Mouse (Mus musculus) R1 (cell line): ENCODE measurements at regions not wholly inside any gene's neighbourhood (a gene's known extent, or its start where the extent isn't known, plus 50 kb on each side); places are given as distances from the start of the nearest gene placed in this dataset.

ENCODE experiments used
- DNase-seq: peaks from one replicate; pipeline ENCODE4 v3.0.0-alpha.2; 2018; ENCODE audit warnings: low read depth, low spot score

DNA sequence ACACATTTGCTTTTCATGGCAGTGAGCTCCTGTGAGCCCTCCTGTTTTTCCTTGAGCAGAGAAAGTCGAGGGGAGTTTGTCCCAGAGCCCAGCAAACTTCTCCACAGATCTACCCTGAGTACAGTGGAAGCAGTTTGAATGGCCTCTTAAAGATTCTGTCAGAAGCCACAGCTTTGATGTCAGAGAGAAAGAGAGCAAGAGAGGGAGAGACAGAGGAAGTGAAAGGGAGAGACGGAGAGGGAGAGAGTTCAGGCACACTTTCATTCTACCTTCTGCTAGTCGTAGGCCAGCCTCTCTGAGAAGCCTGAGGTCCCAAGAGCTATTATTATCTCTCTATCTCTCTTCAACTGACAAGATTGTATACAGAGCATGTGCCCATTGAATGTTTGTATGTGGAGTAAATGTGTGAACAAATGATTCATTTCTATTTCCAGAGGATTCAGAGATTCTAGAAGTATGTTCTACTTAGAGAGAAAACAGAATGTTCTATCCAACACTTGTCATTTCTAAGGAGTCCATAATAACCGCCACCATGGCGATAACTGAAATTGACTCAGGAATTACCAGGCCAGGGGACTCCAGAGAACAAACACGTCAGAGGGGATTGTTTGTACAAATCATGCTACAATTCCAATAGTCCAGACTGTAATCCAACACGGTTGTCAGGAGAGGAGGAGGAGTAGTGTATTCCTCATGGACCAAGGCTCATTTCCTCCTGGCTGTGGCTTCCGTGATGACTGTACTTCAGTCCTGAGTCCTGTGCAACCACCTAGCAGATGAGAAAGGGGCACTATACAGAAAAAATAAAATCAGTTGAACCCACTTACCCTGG lies 183.6 kb upstream of the Sesn3 start:
- no peak for DNase-seq

DNA sequence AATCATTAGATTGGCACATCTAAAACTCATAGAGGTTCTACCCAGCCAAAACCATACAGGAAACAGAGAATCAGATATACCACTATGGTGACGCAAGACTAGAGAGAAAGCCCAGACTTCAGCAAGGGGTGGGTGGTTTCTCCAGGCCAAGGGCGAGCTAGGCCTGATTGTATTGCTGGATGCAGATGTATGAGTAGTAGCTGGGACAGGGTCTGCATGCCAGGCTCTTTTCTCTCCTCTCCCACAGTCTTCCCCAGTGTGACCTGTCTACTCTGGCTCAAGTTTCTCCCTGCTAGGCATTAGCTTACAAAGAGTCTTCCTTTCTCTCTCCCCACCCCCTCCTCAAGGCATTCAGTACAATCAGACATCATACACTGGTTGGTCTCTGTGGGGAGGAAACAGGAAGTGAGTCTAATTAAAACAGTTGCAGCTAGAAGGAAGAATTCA lies 181.8 kb upstream of the Sesn3 start:
- no peak for DNase-seq

DNA sequence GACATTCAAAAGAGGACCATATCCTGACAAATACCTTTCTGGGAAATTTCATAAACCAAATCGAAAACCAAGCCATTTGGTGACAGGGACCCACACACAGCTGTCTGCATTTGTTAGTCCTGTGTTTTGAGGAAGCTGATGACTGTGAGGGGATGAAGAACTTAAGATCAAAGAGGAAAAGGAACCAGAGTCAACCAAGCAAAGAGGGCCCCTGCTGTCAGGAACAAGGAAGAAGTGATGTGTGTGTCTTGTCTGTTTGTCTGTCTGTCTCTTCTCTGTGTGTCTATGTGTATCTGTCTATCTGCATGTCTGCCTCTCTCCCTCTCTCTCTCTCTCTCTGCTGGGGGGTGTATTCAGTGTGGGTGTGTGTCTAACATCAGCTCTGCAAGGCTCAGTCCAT lies 171.3 kb upstream of the Sesn3 start:
- DNase-seq, result no peak

DNA sequence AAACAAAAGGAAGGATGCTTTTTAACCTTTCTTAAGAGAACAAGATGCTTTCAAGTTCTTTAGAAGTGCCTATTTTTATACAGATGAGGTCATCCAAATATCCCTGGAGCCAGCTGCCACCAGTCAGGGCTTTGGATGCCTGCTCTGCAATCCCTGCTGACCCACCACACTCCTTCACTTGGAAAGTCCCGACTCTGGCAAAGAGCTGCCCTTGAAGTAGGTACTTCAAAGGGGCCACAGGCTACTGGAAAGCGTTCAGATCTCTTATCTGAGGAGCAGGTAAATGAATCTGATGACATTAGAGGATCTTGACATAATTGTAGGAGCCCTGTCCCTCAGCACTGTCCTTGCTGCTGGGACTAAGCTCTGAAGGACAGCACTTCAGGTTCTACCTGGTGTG lies 169.9 kb upstream of the Sesn3 start:
- no peak for DNase-seq

DNA sequence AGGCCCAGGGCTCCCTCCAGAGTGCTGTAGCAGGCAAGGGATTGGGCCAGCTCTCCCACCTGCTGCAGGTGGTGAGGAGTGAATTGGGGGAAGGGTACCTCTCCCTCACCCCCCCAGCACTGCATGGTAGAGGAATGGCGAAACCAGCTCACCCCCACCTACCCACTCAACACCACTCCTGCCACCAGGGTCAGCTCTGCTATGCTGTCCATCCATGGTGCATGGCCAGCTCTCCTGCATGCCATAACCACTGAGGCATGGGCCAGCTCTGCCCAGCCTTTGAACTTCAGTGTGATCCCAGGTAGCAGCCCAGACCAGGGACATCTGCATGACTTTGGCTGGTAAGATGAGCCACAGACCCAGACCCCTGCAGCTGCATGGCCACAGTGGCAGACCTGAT lies 168.5 kb upstream of the Sesn3 start:
- DNase-seq, result no peak

DNA sequence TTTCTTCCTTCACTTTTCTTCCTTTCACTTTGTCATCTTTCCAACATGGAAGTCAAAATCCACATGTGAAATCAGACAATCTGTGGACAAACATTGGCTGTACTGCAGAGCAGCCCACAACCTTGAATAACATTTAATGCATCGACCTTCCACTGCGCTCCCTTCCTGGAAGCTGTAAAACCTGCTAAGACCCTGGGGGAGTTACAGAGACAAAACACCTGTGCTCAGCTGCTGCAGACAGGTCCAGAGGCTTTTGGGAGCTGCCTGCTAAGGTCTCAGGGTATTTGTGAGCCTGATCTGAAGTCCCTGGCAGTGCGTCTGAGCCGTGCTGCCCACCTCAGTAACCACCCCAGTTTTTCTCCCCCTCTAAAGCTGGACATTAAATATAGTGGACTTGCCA lies 166.1 kb upstream of the Sesn3 start:
- no peak for DNase-seq

DNA sequence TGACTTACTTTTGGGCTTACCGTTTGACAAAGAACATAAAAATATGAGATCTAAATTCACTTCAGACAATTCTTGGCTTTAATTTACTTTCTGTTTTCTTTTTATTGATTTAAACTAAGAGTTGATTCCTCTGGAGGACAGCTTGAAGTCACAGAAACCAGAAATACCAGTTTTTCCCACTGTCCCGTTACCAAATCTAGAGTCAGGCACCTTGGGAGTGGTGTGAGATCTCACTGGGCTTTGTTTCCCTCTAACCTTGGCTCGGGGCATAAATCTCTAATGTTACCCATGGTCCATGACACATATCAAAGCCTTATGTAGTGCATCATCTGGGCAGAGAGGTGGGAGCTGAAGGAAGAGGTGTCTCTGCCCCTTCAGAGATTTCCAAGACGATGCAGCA lies 165.4 kb upstream of the Sesn3 start:
- no peak for DNase-seq

DNA sequence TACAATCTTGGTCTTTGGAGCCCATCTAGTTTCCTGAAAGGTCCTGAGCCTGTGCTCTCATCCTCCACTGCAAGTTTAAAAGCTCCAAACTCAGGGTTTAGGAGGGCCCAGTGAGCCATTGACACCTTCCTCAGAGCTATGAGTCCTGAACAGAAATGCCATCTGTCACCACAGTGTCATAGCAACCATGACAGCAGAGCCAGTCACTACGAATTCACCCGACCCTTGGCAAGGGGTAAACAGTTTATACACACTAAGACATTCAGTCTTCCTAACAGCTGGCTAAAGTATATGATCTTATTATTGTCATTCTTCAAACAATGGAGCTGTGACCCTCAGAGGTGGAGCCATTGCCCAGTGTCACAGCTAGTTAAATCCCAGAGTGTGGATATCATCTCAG lies 163.2 kb upstream of the Sesn3 start:
- DNase-seq, result no peak

DNA sequence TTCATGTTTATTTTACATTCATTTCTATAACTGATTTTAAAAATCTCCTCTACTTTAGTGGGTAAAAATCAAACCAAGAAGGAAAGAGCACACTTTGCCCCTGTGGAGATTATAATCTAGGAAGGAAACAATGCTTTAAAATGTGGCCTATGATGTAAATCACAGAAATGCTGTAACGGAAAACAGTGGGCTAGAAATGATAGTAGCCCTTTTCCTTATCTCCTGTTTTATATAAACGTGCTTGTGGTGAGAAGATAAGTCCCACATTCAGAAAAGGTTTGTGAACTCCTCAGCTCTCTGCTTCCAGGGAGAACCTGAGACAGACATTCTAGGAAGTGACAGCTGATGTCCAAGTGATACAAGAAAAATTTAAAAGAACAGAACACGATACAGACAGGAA lies 159.3 kb upstream of the Sesn3 start:
- DNase-seq, result no peak

DNA sequence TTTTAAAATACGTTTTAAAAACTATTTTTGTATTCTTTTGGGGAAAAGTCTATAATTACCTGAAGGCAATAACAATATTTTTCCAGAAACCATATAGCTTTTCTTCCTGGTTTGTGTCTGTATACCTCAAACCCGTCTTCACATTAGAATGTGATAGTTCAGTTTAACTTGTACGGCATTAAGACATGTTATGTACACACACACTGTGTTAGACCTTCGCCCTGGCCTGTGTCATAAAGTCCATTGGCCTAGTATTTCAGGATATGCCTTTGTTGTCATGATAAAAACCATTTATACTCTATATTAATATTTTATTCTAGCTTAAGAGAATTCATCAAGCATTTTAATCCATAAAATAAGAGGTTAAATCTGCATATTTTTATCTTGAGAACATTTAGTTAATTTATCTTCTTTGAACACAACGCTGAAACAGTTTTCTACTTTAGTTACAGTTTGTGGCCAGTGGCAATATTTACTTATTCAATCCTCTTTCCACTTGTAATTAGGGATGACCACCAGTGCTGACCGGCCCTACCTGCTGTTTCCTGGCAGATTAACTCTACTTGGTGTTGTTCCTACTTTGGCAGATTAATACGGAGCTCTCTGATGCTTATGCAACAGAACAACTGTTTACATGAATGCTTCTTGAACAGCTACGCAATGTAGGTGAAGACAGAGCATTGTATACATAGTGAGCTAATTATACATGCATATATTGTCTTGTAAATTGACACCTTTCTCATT lies 158.6 kb upstream of the Sesn3 start:
- DNase-seq, result no peak

DNA sequence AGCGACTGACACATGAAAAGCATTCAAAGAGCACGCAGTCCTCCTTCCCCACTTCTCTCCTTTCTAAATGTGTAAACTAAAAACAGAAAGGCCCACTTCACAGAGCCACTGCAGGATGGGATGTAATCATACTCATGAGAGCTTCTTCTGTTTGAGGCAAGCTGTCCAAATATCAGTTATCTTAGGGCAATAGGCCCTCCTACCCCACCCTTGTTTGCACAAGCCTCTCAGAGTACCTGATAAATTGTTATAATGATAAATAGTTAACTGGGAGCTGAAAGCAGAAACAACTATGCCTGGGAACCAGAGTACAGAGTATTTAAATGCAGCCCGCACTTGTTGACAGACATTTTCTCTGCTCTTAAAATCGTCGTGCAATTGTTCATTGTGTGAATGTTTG lies 141.5 kb upstream of the Sesn3 start:
- DNase-seq, result no peak

DNA sequence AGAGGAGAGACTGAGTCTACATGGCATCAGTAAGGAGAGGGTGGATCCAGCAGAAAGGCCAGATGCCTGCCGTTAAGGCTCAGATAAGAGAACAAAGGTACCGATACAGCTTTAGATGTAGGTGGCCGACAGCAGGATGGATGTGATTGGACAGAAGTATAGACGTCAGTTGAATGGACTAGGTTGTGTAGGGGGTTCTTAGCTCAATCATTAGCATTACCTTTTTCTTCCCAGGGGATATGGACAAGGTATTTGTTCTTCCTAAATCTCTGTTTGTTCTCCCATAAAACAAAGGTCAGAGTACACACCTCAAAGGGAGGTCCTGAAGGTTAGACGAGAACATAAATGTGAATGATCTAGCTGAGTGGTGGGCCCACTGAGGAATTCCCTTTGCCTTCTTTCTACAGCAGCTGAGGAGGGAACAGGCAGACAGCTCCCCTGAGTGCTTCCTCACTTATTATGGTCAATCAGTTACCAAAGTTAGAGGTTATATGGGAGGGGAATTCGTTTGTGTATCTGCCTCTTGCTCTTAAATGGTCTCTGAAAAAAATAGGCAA lies 139.9 kb upstream of the Sesn3 start:
- no peak for DNase-seq

DNA sequence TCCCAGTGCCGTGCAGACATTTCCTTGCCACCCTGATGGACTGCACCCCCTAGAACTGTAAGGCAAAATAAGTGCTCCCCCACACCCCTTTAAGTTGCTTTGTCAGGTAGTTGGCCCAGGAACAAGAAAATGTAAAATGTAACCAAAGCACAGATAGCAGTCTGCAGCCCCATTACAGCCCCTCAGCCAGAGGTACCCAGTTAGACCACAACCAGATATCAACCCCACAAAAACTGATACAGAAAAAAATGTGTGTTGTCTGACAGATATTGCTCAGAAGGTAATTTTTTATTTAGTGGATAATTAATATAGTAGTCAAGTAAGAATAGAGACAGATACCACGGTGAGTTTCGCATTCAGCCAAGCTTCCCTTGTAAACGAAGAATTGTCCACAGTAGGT lies 133.5 kb upstream of the Sesn3 start:
- no peak for DNase-seq

DNA sequence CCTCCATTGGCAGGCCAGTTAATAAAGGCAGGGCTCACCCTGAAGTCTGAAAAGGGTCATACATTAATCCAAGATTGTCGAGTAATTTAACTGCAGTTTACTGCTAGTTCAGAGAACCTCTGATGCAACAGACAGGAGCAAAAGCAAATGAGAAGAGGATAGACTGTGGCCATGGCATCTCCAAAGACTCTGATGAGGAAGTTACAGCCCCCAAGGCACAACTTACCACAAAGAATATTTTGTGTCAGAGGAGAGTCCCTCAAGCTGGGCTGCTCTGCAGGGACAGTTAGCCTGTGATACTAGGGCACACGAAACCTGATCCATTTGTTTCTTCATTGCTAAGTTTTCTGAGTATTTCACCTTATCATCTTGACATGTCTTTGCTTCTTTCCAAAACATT lies 130.9 kb upstream of the Sesn3 start:
- DNase-seq, result no peak

DNA sequence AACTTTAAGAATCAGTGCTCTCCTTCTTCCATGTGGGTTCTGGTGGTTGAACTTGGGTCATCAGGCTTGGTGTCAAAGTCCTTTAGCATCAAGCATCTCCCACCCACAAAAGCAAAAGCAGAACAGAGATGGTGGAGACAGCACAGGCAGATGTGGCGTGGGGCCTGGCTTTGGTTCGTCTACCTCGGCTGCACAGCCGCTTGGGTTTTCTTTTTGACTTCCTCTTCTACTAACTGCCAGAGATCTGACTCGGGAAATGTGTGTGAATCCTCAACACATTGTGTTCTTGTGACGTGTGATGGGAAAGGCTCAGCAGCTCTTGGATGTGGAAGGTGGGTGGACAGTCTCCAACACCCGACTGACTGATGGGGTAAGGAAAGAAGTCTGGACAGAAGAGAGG lies 127.8 kb upstream of the Sesn3 start:
- DNase-seq, result no peak

DNA sequence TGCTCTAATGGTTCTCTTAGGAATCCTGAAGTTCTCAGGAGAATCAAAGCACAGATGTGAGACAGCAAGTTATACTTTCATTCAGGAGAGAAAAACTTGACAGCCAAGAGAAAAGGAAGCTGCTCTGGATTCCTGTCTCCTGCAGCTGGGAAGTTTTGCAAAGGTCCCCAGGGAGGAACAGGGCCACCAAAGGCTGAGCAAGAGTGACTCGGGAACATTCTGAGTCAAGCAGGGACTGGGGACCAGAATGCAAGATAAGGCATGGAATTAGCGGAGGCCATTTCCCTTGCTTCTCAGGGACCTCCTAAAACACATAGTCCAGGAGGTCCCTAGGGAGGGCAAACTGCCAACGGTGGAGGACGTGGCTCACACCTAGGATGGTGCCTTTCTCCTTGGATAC lies 127.1 kb upstream of the Sesn3 start:
- no peak for DNase-seq

DNA sequence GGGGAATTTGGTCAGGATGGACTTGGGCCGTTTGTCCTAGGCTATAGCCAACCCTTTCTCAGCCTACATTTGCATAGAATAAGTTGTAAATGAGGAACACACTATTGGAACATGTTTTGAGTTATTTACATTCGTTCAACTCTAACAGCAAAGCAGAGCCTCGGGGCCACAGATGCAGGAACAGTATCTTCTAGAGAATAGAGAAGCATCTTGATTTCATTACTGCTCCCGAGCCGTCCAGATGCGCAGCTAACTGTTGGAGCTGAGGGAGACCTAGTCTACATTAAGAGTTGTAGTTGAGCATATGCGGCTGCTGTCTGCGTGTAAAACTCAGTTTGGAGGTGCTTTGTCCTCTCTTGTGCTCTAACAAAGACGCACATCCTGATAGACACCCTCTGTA lies 124.6 kb upstream of the Sesn3 start:
- DNase-seq, result no peak

DNA sequence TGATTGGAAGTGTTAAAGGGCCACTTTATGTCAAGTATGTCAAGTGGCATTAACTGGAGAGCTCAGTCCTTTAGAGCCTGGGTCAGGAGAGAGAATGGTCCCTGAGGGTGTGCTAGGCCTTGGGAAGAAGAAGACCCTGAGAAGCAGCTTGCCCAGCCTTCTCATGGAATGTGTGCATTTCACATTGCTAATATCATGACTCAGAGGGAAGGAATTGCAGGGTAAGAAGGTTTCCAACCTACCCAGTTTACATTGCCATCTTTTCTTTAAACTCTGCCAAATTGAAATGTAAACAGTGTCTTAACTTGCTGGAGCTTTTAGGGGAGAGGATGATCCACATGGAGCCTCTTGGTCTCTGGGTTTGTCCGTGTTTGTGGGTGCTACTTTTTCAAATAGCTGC lies 117.9 kb upstream of the Sesn3 start:
- no peak for DNase-seq

DNA sequence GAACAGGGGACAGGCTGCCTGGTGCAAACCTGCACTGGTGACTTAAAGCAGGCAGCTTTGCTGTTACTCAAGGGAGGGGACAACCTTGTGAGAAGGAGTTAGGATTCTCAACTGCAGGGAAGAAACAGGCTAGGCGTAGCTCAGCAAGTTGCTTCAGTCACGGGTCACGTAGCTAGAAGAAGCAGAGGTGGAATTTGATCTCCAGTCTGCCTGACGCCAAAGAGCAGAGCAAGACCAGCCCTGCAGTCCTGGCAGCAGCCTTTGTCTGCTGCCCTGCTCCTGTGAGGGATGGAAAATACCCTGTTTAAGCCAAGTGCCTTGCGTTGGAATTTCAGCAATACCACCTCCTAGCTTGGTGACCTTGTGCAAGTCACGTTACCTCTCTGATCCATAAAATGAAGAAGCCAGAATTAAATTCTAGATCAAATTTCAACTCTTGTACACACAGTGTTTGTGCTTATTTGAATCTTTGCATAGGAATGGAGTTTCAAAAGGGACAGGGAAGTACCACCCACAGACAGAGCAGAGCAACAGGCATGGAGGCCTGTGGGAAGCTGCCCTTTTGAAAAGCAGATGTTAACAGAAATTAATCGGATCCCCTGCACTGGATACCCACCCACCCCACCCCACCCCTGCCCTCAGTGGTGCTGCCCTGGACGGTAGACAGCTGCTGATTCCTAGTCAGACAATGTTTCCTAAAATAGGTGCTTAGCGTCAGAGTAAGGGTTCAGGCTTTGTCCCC lies 116.6 kb upstream of the Sesn3 start:
- DNase-seq, result no peak

DNA sequence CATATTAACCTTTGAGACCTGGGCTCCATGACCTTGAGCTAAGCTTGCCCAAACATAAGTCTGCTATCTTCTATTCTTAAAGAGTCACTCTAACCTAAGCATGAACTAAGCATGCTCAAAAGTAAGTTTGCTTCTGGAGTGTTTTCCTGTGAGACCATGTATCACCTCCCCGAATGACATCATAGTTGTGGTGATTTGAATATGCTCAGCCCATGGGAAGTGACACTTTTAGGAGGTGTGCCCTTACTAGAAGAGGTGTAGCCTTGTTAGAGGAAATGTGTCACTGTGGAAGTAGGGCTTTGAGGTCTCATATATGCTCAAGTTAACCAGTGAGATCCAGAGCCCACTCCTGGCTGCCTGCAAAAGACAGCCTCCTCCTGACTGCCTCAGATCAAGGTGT lies 114.7 kb upstream of the Sesn3 start:
- no peak for DNase-seq

DNA sequence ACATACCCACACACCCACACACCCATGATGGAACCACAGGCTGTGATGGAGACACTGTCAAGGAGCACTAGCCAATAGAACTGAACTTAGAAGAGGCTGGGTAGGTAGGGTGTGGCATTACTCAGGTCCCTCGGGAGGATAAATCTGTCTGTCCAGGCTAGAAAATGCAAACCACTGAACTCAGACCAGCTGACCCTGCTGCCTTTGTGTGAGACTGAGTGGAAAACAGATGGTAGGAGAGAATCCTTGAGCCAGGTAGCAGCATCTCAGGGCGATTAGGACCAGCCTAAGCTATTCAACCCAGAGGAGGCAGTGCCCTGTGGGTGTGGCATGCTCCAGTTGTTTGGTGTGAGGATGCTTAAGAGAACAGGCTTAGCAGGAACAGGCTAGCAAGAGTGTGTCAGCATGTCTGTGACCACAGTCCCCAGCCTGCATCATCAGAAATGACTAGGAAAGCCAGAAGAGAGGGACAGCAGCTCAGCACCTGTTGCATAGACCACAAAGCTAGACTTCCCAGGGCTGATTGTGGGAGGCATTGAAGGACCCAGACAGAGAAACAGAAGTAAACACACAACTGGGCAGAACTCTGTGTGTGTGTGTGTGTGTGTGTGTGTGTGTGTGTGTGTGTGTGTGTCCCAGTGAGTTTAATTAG lies 103.2 kb upstream of the Sesn3 start:
- DNase-seq, result no peak
